Mouse (Mus musculus) left cerebral cortex, adult 9 months (tissue): Measurements from ENCODE around the gene Pgr15l.

Experiments
- DNase-seq, 2 experiments: peaks; one replicate each; pipeline ENCODE4 v3.0.0; 2022; ENCODE audit warnings: low spot score in 2 of 2

Gene Pgr15l

DNA sequence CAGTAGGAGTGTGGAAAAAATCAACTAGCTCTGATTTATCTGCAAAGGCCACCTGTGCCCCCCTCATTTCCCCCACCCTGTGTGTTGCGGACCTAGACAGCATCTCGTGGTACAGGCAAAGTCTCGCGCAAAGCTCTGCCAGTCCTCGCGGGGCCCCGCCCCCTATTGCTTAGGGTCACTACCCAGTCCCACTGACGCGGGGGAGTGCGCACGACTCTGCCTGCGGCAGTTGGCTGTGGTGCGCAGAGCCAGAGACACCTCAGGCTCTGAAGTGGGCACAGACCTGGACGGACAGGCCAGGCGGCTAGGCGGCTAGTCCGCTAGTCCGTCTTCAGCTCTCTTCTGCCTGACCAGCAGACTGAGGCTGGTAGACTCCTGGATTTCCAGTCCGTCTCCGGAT, at the start of gene Pgr15l:
Gene Pgr15l, plus strand, starts transcription at position 228 of the 400 bp plus-strand sequence.
- no peak for DNase-seq

- DNase-seq, result no peak
Measured at GRCm38 (mm10) chrX:97027540-97027939, 44.9 kb upstream of the Pgr15l start.

DNA sequence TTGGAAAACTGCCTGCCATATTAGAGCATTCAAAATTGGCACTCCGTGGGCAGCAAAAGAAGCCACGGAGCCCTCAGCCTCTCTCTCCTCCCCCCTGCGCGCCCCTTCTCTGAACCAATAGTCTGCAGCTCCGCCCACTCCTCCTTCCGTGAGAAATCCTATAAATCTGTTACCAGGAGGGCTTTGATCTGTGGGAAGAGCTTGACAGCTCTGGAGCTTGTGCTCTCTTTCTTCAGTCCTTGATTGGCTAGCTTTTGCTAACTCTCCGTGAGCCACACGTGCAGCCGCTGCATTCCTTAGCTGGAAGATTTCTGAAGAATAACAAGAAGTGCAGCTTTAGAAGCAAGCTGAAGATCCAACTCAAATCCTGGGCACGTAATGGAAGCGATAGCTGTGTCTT, 2.6 kb upstream of the Pgr15l start:
- peak in 1 of 2 experiments; percentile 2 for DNase-seq
